Mouse (Mus musculus): ENCODE data around the gene Tnni1.

The Tnni1 gene

GRCm38 (mm10) chr1:135810180-135810579 lies 30.9 kb downstream of the Tnni1 start:
- DNase-seq (ENCODE audit: low spot score in 2 of 2) = no peak

- peak; percentile 78 to 83 for DNase-seq (ENCODE audit: low spot score in 2 of 2)
These were observed 31.9 kb downstream of the Tnni1 start for GRCm38 (mm10) chr1:135811016-135811646.

DNA sequence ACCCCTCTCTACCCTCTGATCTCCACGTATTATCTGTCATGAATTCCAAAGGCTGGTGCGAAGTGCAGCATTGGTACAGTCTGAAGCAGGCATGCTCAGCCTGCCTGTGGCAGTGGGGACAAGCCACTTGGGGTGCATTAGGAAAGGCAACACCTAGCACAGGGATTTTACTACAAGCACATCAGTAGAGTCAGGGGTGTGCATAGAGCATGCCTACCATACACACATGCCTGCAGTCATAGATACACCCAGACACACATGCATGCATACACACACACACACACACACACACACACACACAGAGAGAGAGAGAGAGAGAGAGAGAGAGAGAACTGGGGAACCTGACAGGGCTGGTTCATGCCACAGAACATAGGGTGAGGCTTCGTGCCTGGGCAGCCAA lies 33.0 kb downstream of the Tnni1 start:
- DNase-seq (ENCODE audit: low spot score in 2 of 2) = no peak

- no peak for DNase-seq (ENCODE audit: low spot score in 2 of 2)
These were observed 33.4 kb downstream of the Tnni1 start for GRCm38 (mm10) chr1:135812618-135813017.

DNA sequence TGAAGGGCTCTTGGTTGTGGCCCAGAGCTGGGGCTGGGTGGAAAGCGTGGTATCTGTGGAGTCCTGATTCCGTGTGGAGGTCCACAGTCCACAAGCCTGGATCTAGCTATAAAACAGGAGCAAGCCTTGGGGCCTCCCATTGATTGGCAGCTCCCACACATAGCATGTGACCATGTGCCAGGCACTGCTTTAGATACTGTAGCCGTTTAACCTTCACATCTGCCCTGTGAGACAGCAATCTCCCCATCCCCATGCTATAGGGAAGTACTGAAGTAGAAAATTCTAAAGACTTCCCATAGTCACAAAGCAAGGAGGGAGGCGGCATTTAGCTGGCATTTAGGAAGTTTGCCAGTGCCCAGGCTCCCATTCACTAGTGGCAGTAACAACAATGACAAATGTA lies 33.8 kb downstream of the Tnni1 start:
- no peak for DNase-seq (ENCODE audit: low spot score in 2 of 2)

DNA sequence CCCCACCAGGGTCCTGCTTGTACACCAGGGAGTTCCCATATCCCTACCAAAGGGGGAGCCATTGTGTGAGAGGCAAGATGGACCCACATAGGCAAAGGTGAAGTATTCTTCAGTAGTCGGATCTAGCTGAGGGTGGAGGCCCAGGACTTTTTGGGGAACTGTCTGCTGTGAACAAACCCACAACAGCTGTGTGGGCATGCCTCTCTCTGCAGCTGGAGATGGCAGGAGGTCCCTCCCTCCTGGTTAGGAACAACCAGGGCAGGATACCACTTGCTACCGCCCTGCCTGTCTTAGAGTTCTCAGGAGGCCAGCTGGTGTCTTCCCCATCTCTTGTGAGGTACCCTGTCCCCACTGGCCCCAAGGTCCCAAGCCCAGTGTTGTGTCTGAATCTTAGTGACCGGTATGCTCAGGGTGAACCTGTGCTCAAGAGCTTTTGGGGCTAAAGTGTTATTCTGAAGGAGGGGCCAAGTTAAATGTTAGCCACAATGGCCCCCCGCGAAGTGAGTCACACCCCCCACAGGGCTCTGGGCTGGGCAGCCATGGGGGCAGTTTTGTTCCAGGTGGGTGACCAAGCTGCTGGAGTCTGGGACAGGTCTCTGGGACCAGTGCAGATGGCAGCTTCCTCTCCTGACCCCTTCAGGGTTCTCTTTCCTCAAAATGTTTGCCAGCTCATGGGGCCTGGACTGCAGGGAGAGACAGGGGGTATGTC lies 34.6 kb downstream of the Tnni1 start:
- no peak for DNase-seq (ENCODE audit: low spot score in 2 of 2)

DNA sequence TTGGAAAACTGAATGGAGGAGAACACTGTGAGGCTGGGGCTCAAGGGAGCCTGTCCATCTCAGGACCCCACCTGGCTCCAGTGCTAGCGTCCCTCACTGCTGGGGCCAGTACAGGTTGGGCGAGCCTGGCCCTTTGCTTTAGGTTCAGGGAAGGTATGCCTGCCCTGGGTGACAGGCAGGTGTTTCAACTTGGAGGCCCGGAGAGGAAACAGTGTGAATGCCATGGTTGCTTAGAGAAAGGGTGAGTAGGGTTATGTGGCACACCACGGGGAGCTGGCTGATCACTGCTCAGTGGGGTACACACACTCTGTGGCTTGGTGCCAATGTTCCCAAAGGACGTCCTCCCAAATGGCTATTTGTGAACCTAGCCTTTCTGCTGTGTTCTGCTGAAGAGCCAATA lies 35.3 kb downstream of the Tnni1 start:
- DNase-seq (ENCODE audit: low spot score in 2 of 2) = no peak

- no peak for DNase-seq (ENCODE audit: low spot score in 2 of 2)
These were observed 38.4 kb downstream of the Tnni1 start for GRCm38 (mm10) chr1:135817595-135817994.

DNA sequence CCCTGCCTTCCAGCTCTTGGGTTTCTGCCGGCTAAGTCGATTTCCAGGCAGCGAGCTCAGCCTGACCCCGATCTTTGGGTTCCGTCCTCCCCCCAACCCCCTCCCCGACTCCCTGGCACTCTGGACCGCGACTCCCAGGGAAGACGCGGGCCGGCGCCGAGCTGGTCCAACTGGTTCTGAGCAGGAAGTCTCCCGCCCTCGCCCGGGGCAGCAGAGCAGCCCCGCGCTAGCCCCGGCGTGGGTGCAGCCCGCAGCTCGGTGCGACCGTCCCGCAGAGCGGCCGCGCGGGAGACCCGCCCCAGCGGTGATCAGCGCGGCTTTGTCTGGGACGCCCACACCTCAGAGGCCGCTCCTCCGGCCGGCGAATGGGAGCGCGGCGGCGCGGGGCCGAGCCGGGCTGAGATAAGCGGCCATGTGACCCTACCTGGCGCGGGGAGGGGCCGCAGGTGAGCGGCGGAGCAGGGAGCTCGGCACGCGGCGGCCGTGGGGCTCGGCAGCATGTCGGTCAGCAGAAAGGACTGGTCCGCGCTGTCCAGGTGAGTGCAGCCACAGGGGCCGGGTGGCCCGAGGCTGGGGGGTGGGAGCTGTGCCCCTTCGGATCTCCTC lies 39.4 kb downstream of the Tnni1 start, which contains the start of gene Lad1:
Lad1 (plus strand) TSS at position 118 of the 606 bp plus-strand sequence.
- peak; percentile 70 to 73 for DNase-seq (ENCODE audit: low spot score in 2 of 2)

GRCm38 (mm10) chr1:135820071-135820470 lies 40.8 kb downstream of the Tnni1 start:
- DNase-seq (ENCODE audit: low spot score in 2 of 2) = no peak

DNA sequence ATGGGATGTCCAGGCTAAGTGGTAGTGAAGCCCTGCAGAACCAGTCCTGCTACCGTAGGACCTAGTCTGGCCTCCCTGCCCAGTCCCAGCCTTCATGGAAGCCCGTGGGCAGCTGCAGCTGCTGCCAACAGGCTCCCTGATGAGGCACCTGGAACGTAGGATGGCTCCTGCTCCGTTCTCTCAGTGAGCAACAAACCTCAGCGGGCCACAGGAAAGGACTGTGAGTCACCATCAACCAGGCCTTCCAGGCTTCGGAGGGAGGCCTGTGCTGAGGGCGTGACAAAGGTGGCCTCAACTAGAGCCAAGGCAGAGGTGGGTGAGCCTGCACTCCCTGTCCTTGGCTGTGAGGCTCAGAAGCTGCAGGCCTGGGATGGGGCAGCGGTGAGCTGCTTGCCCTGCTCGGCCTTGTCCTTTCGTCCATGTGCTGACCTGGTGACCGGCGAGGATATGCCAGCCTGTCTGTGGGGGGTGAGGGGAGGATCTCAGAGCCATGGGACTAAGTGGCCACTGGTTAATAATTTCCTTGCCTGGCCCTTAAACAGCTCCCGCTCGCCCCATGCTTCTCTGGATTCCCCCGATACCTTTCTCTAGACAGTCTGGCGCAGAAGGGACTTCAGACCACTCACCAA lies 41.6 kb downstream of the Tnni1 start:
- peak in 1 of 2 experiments; percentile 56 for DNase-seq (ENCODE audit: low spot score in 2 of 2)

DNA sequence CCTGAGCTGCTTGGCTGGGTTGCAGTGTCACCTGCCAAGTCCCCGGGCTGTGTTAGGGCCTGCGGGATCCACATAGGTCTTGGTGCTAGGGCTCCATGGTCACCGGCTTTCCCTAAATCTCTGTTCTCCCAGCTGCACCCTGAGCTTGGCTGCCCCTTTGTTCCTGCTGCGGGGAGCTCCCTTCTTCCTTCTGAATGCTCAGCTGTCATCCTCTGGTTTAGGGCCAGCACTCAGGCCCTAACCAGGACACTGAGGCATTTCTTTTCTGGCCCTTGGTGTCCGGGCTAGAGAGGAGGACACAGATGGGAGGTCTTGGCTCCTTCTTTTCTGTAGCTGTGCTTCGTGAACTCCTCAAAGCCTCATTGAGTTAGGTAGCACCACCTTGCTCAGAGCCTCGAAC lies 42.5 kb downstream of the Tnni1 start:
- no peak for DNase-seq (ENCODE audit: low spot score in 2 of 2)

- DNase-seq (ENCODE audit: low spot score in 2 of 2) = peak in 1 of 2 experiments; percentile 24
These were observed 49.7 kb downstream of the Tnni1 start for GRCm38 (mm10) chr1:135828918-135829317.

DNA sequence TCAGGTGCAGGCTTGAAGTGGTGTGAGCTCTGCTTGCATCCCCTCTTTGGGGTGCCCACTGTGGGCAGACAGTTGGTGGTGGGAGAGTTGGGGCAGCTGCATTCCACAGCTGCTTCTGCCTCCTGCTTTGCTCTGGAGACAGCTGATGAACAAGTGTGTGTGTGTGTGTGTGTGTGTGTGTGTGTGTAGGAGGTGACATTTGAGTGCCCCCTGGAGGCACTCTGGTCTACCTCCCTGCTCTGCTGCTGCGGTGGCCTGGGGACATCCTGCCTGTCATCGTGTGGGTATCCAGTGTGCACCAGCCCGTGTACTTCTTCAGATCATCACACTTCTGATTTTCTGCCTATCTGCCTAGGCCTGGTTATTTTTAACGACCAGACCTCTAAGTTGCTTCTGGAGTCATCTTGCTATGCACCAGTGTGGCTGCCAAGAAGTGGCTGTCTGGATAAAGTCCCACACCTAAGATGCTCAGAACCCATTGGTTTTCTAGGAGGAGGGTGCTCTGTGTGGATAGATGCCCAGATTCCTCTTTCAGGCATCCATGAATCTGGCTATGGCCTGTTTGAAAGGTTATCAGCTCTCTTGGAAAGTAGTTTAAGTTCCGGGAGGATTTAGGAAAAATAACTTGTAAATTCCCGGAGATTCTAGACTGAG lies 55.1 kb downstream of the Tnni1 start:
- no peak for DNase-seq (ENCODE audit: low spot score in 2 of 2)

GRCm38 (mm10) chr1:135834983-135835382 lies 55.7 kb downstream of the Tnni1 start:
- no peak for DNase-seq (ENCODE audit: low spot score in 2 of 2)

- no peak for DNase-seq (ENCODE audit: low spot score in 2 of 2)
These were observed 56.7 kb downstream of the Tnni1 start, which contains the start of gene Tnnt2 for GRCm38 (mm10) chr1:135835716-135836483. TSS of gene Tnnt2 (plus strand) at chr1:135836354.

DNA sequence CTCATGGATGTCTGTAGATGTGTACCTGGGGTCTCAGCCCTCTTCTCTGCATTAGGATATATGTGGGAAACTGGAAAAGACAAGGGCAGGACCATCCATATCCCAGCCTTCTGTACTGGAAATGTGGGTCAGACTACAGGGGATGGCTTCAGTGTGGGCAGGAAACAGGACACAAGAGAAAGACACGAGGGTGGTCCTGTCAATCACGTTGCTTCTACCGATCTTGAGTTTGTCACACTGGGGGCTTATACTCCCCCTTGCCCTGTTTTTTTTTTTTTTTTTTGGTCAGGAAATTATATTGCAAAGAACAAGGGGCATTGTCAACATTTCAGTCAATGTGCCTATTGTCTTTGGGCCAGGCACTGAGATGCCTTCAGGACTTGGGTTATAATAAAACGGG lies 59.4 kb downstream of the Tnni1 start:
- DNase-seq (ENCODE audit: low spot score in 2 of 2) = no peak

- DNase-seq (ENCODE audit: low spot score in 2 of 2) = no peak
These were observed 59.8 kb downstream of the Tnni1 start for GRCm38 (mm10) chr1:135839065-135839464.

DNA sequence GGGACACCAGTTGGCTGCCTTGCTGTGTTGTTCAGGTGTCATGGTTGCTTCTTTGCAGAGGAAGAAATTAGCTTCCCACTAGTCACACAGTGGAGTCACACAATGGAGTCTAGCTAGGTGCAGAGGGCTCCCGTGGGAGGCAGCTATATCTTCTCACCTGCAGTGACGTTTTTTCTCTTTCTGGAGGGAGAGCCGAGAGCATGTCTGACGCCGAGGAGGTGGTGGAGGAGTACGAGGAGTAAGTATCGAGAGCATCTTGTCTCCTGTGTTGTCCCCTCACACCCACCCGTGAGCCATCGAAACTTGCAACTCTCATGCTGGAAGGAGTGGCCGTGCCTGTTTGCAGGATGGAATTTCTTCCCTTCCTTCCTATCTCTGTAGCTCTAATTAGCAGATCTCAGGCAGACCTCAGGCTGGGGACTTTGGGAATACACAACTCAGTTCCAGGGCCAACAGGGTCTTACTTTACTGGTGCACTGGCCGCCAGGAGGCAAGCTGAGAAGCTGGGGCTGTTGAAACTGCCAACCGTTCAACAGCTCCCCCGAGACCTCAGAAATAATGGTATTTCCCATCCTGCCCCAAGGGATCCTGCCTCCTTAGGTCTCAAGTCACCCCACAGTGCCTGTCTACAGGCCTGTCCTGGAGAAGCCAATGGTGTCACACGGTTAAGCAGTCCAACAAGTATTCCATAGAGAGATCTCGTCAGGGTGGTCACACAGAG lies 61.6 kb downstream of the Tnni1 start:
- DNase-seq (ENCODE audit: low spot score in 2 of 2) = no peak

DNA sequence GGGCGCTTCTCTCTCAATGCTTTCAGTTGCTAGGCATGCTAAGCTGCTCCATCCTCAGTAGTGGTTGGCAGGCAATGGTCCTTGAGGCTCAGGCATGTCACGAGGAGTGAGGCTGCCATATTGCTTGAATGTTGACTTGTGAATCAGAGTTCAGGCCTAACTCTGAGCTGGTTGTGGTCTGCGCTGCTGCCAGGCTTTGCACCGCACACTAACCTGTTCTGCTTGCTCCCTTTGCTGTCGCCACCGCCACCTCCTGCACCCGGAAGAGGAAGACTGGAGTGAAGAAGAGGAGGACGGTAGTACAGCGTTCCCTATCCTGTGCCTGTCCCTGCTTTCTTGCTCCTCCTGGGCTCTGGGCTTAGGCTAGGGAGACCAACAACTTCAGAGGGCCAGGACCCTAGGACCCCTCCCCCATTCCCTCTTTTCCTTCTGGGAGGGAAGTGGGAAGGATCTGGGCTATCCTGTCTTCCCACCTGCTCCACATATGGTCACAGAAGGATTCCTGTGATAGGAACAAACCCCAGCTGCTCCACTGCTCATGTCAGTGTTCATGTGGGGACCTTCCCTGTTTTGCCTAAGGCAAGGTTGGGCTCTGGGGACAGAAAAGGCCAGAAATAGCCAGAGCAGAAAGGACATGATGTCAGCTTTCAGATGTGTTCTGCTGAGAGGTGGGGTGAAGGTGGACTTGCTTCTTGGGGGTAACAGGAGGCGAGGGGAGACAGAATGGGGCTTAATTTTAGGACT lies 64.5 kb downstream of the Tnni1 start:
- no peak for DNase-seq (ENCODE audit: low spot score in 2 of 2)

Data from urinary bladder, postnatal 36 days (tissue).